Mouse (Mus musculus): ENCODE measurements around the gene Nrxn3. TPM values are rescaled to one million over a fixed set of nuclear protein-coding genes. Genes with fewer than 3 reads are reported as not detected.

The Nrxn3 gene
- polyA plus RNA-seq, 1 experiment from 2014 or later = 0.78 TPM

- Histone ChIP-seq H3K4me1 (replicated peaks) (0 out of 2 replicates have a peak, but pooled peaks cover 7% of the 10 kb centered on the region), H3K27me3 (no peaks in the 10 kb centered on the region), H3K4me3 (replicated peaks) (no peak overlapping the region), H3K4me2 (no peak overlapping the region), H3K36me3 (no peaks in the 10 kb centered on the region), H3K9ac (replicated peaks) (no peak overlapping the region), H3K9me3 (no peaks in the 10 kb centered on the region), H3K27ac (no peak overlapping the region)
- no peak for ATAC-seq (ENCODE audit: insufficient number of reproducible peaks, insufficient read depth, low FRiP score, low TSS enrichment, low read depth)
- WGBS = 18% methylated on average over 4 of the region's 4 CpGs
These were observed 564.4 kb downstream of the Nrxn3 start for GRCm38 (mm10) chr12:89287037-89287436.

- Histone ChIP-seq H3K9me3 (no peaks in the 10 kb centered on the region), H3K9ac (replicated peaks) (no peak overlapping the region), H3K4me3 (replicated peaks) (no peak overlapping the region), H3K27me3 (no peaks in the 10 kb centered on the region), H3K27ac (no peak overlapping the region), H3K4me1 (replicated peaks) (0 out of 2 replicates have a peak, but pooled peaks cover 7% of the 10 kb centered on the region), H3K4me2 (no peak overlapping the region), H3K36me3 (no peaks in the 10 kb centered on the region)
- 71% methylated on average over 4 of the region's 4 CpGs for WGBS
- no peak for ATAC-seq (ENCODE audit: insufficient number of reproducible peaks, insufficient read depth, low FRiP score, low TSS enrichment, low read depth)
These were observed 567.1 kb downstream of the Nrxn3 start for GRCm38 (mm10) chr12:89289589-89290274.

GRCm38 (mm10) chr12:89290736-89291574, 568.3 kb downstream of the Nrxn3 start:
- Histone ChIP-seq H3K4me1 (replicated peaks) (0 out of 2 replicates have a peak, but pooled peaks cover 7% of the 10 kb centered on the region), H3K36me3 (no peaks in the 10 kb centered on the region), H3K9ac (replicated peaks) (no peak overlapping the region), H3K9me3 (no peaks in the 10 kb centered on the region), H3K27me3 (no peaks in the 10 kb centered on the region), H3K4me2 (no peak overlapping the region), H3K27ac (no peak overlapping the region), H3K4me3 (replicated peaks) (no peak overlapping the region)
- ATAC-seq (ENCODE audit: insufficient number of reproducible peaks, insufficient read depth, low FRiP score, low TSS enrichment, low read depth) = no peak
- WGBS = 38% methylated on average over 4 of the region's 4 CpGs

GRCm38 (mm10) chr12:89302011-89302410, 579.3 kb downstream of the Nrxn3 start:
- Histone ChIP-seq H3K4me3 (replicated peaks) (no peak overlapping the region), H3K4me1 (replicated peaks) (no peaks in the 10 kb centered on the region), H3K36me3 (no peaks in the 10 kb centered on the region), H3K27ac (no peak overlapping the region), H3K4me2 (no peak overlapping the region), H3K27me3 (no peaks in the 10 kb centered on the region), H3K9me3 (no peaks in the 10 kb centered on the region), H3K9ac (replicated peaks) (no peak overlapping the region)
- ATAC-seq (ENCODE audit: insufficient number of reproducible peaks, insufficient read depth, low FRiP score, low TSS enrichment, low read depth) = no peak
- WGBS = 48% methylated on average over 4 of the region's 4 CpGs

DNA sequence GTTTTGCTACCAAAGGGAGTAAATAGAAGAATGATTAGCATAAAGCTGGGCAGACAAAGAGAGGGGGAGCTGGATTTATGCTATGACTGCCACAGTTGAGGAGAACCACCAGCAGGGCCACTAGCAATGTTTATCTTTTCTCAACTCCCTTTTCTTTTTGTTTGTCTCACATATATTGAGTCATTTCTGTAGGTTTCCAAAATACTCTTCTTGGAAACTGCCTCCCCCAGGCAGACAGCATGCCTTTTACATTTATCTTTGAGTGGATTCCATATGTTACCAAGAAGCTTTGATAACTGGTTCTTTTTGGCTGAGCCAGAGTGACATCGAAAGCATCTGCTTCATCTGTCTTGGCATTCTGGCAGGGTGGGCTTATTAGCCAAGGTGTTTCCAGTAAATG, 587.5 kb downstream of the Nrxn3 start:
- no peak for ATAC-seq (ENCODE audit: insufficient number of reproducible peaks, insufficient read depth, low FRiP score, low TSS enrichment, low read depth)
- Histone ChIP-seq H3K9ac (replicated peaks) (no peak overlapping the region), H3K36me3 (no peaks in the 10 kb centered on the region), H3K27me3 (no peaks in the 10 kb centered on the region), H3K4me1 (replicated peaks) (no peaks in the 10 kb centered on the region), H3K4me3 (replicated peaks) (no peak overlapping the region), H3K4me2 (no peak overlapping the region), H3K9me3 (no peaks in the 10 kb centered on the region), H3K27ac (no peak overlapping the region)
- 90% methylated on average over 1 of the region's 1 CpGs for WGBS

GRCm38 (mm10) chr12:89312586-89312985, 589.9 kb downstream of the Nrxn3 start:
- Histone ChIP-seq H3K4me1 (replicated peaks) (no peaks in the 10 kb centered on the region), H3K36me3 (no peaks in the 10 kb centered on the region), H3K27ac (no peak overlapping the region), H3K9me3 (no peaks in the 10 kb centered on the region), H3K4me2 (no peak overlapping the region), H3K4me3 (replicated peaks) (no peak overlapping the region), H3K9ac (replicated peaks) (no peak overlapping the region), H3K27me3 (no peaks in the 10 kb centered on the region)
- WGBS = 24% methylated on average over 1 of the region's 1 CpGs
- ATAC-seq (ENCODE audit: insufficient number of reproducible peaks, insufficient read depth, low FRiP score, low TSS enrichment, low read depth) = no peak

GRCm38 (mm10) chr12:89325864-89326560, 603.3 kb downstream of the Nrxn3 start:
- Histone ChIP-seq H3K27ac (no peak overlapping the region), H3K9me3 (no peaks in the 10 kb centered on the region), H3K4me2 (no peak overlapping the region), H3K27me3 (no peaks in the 10 kb centered on the region), H3K4me1 (replicated peaks) (no peaks in the 10 kb centered on the region), H3K4me3 (replicated peaks) (no peak overlapping the region), H3K9ac (replicated peaks) (no peak overlapping the region), H3K36me3 (no peaks in the 10 kb centered on the region)
- 49% methylated on average over 8 of the region's 8 CpGs for WGBS
- ATAC-seq (ENCODE audit: insufficient number of reproducible peaks, insufficient read depth, low FRiP score, low TSS enrichment, low read depth) = no peak

- Histone ChIP-seq H3K4me2 (no peak overlapping the region), H3K27ac (no peak overlapping the region), H3K9me3 (no peaks in the 10 kb centered on the region), H3K27me3 (no peaks in the 10 kb centered on the region), H3K4me3 (replicated peaks) (no peak overlapping the region), H3K36me3 (no peaks in the 10 kb centered on the region), H3K4me1 (replicated peaks) (no peaks in the 10 kb centered on the region), H3K9ac (replicated peaks) (no peak overlapping the region)
- WGBS = 96% methylated on average over 3 of the region's 3 CpGs
- no peak for ATAC-seq (ENCODE audit: insufficient number of reproducible peaks, insufficient read depth, low FRiP score, low TSS enrichment, low read depth)
These were observed 609.0 kb downstream of the Nrxn3 start for GRCm38 (mm10) chr12:89331474-89332263.

GRCm38 (mm10) chr12:89333486-89333885, 610.8 kb downstream of the Nrxn3 start:
- Histone ChIP-seq H3K4me1 (replicated peaks) (no peaks in the 10 kb centered on the region), H3K4me2 (no peak overlapping the region), H3K9me3 (no peaks in the 10 kb centered on the region), H3K27ac (no peak overlapping the region), H3K36me3 (no peaks in the 10 kb centered on the region), H3K9ac (replicated peaks) (no peak overlapping the region), H3K4me3 (replicated peaks) (no peak overlapping the region), H3K27me3 (no peaks in the 10 kb centered on the region)
- 85% methylated on average over 5 of the region's 5 CpGs for WGBS
- no peak for ATAC-seq (ENCODE audit: insufficient number of reproducible peaks, insufficient read depth, low FRiP score, low TSS enrichment, low read depth)

GRCm38 (mm10) chr12:89364850-89365249, 642.2 kb downstream of the Nrxn3 start:
- Histone ChIP-seq H3K27me3 (no peaks in the 10 kb centered on the region), H3K36me3 (no peaks in the 10 kb centered on the region), H3K4me2 (no peak overlapping the region), H3K9me3 (no peaks in the 10 kb centered on the region), H3K9ac (replicated peaks) (no peak overlapping the region), H3K4me3 (replicated peaks) (no peak overlapping the region), H3K4me1 (replicated peaks) (no peaks in the 10 kb centered on the region), H3K27ac (no peak overlapping the region)
- no peak for ATAC-seq (ENCODE audit: insufficient number of reproducible peaks, insufficient read depth, low FRiP score, low TSS enrichment, low read depth)
- WGBS = 69% methylated on average over 4 of the region's 4 CpGs

- H3K4me2 ChIP-seq = no peak overlapping the region
- H3K36me3 ChIP-seq = no peaks in the 10 kb centered on the region
- H3K4me3 ChIP-seq (replicated peaks) = no peak overlapping the region
- H3K27me3 ChIP-seq = no peaks in the 10 kb centered on the region
- H3K27ac ChIP-seq = no peak overlapping the region
- 69% methylated on average over 1 of the region's 1 CpGs for WGBS
- ATAC-seq (ENCODE audit: insufficient number of reproducible peaks, insufficient read depth, low FRiP score, low TSS enrichment, low read depth) = no peak
- no peaks in the 10 kb centered on the region for H3K9me3 ChIP-seq
- no peaks in the 10 kb centered on the region for H3K4me1 ChIP-seq (replicated peaks)
- H3K9ac ChIP-seq (replicated peaks) = no peak overlapping the region
These were observed 647.3 kb downstream of the Nrxn3 start for GRCm38 (mm10) chr12:89369939-89370338.
